Mouse (Mus musculus) bone marrow, adult 2 months (tissue): ENCODE measurements around the gene Smpdl3b.

Source experiments
- CTCF ChIP-seq: fragments of 200-500 bp; IDR thresholded peaks from 2 replicates; pipeline ENCODE4 v1.5.1; 2011; ENCODE audit warnings: low read length, control low read depth; ENCODE audit not compliant: control insufficient read depth, insufficient read depth
- POLR2A ChIP-seq: fragments of 200-500 bp; IDR thresholded peaks from 2 replicates; pipeline ENCODE4 v1.6.1; 2011; ENCODE audit warnings: low read depth, mild to moderate bottlenecking, control low read depth, low read length, borderline replicate concordance; ENCODE audit not compliant: control insufficient read depth

DNA sequence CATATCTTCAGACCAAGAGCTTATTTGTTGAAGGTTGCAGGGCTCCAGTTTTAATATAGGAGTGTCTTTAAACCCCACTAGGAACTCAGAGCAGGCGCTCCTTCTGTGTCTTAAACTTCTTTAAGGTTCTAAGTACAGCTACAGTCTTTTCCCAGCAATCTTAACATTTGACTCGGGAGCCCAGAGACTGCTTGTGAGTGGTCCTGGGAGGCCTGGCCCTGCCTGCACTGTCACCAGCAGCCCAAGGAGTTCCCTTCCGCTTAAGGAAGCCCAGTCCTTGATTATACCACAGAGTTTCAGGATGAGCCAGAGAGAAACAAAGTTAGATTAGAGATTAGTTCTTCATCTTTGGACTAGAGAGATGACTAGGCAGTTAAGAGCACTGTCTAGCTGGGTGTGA is 63.7 kb downstream of the Smpdl3b start:
- TF ChIP-seq CTCF (no peak), POLR2A (no peak)
